Mouse (Mus musculus) layer of hippocampus, postnatal 36 days (tissue): ENCODE data around the gene Rtn4rl2. TPM values are rescaled to one million over a fixed set of nuclear protein-coding genes. Genes with fewer than 3 reads are reported as not detected.
"Not testable (repeated sequence)": the region's sequence is repeated elsewhere in the genome, so short reads cannot be mapped to it uniquely, and the experiment has no call there.

ENCODE experiments used
- DNase-seq, 2 experiments: peaks; one replicate each; pipeline ENCODE4 v3.0.0; 2022
- total RNA-seq, 2 experiments: library from RNA; stranded (reverse); gene quantifications; 2 replicates each; pipeline ENCODE4 v1.2.3; 2021

The Rtn4rl2 gene
- total RNA-seq: 10 to 100 TPM; 91.2 to 94.8 TPM

- no peak for DNase-seq
These were observed at the start of gene Rtn4rl2 for GRCm38 (mm10) chr2:84886234-84886731. Rtn4rl2 (minus strand) TSS chr2:84886710.

- DNase-seq: no peak
These were observed 48.6 kb upstream of the Rtn4rl2 start for GRCm38 (mm10) chr2:84935065-84935464.

GRCm38 (mm10) chr2:84934649-84935007 is 48.1 kb upstream of the Rtn4rl2 start:
- no peak for DNase-seq

- DNase-seq: no peak
These were observed 47.6 kb upstream of the Rtn4rl2 start for GRCm38 (mm10) chr2:84933992-84934648.

GRCm38 (mm10) chr2:84930186-84930585 is 43.7 kb upstream of the Rtn4rl2 start:
- no peak for DNase-seq

- no peak for DNase-seq
These were observed 33.1 kb upstream of the Rtn4rl2 start for GRCm38 (mm10) chr2:84919601-84920108.

GRCm38 (mm10) chr2:84918188-84918587 is 31.7 kb upstream of the Rtn4rl2 start:
- DNase-seq: no peak

GRCm38 (mm10) chr2:84916548-84917320 is 30.2 kb upstream of the Rtn4rl2 start:
- DNase-seq: no peak

- no peak for DNase-seq
These were observed 28.8 kb upstream of the Rtn4rl2 start for GRCm38 (mm10) chr2:84915330-84915729.

GRCm38 (mm10) chr2:84913881-84914280 is 27.4 kb upstream of the Rtn4rl2 start:
- no peak for DNase-seq

- DNase-seq: no peak
These were observed 26.2 kb upstream of the Rtn4rl2 start for GRCm38 (mm10) chr2:84912722-84913121.

- not testable (repeated sequence) for DNase-seq
These were observed 10.2 kb upstream of the Rtn4rl2 start for GRCm38 (mm10) chr2:84896686-84897085.

- no peak for DNase-seq
These were observed 9.1 kb upstream of the Rtn4rl2 start for GRCm38 (mm10) chr2:84895495-84896198.

GRCm38 (mm10) chr2:84893359-84893758 is 6.8 kb upstream of the Rtn4rl2 start:
- DNase-seq: no peak

- DNase-seq: peak; percentile 73
These were observed 3.5 kb upstream of the Rtn4rl2 start for GRCm38 (mm10) chr2:84890045-84890340.

GRCm38 (mm10) chr2:84889316-84890044 is 3.0 kb upstream of the Rtn4rl2 start:
- DNase-seq: peak in 1 of 2 experiments; percentile 58

- peak; percentile 82 to 84 for DNase-seq
These were observed 2.3 kb upstream of the Rtn4rl2 start for GRCm38 (mm10) chr2:84888657-84889315.

GRCm38 (mm10) chr2:84887411-84888271 is 1.1 kb upstream of the Rtn4rl2 start:
- DNase-seq: no peak

- no peak for DNase-seq
These were observed 341 bp upstream of the Rtn4rl2 start for GRCm38 (mm10) chr2:84886821-84887281.
